Mouse (Mus musculus) mouse embryonic stem cell (cell line): ENCODE results near the gene Ctsll3.

ENCODE experiments used
- in situ Hi-C, 2 experiments: fragments of 300-500 bp; cut with MboI; formaldehyde crosslinking; loops; 1 replicate in 1 of 2; 3 replicates in 1 of 2; pipeline ENCODE4 v1.14.3; 2019 to 2020; ENCODE audit warnings: low sequenced_read_pairs in 2 of 2, low pct_unique_long_range_greater_than_20kb in 1 of 2, mixed read lengths in 1 of 2; ENCODE audit not compliant: unreplicated experiment in 1 of 2

Ctsll3 gene

DNA sequence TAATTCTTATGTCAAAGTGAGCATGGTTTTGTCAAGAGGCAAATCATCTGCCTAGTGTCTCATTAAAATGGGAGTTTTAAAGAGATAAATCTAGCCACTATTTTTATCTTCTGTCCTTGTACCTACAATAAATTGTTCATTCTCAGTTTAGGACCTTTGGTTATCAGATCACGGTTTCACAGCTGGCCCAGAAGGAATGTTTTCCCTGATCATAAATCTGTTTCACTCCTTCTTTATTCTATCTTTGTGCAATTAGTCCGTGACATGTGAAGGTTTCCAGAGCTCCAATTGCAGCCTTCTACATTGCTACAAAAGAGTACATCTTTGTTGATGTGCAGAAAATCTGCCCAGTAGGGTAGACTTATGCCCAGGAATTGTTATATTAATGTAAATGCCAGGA lies 47.4 kb downstream of the Ctsll3 start:
- in situ Hi-C loops = no loop called here

DNA sequence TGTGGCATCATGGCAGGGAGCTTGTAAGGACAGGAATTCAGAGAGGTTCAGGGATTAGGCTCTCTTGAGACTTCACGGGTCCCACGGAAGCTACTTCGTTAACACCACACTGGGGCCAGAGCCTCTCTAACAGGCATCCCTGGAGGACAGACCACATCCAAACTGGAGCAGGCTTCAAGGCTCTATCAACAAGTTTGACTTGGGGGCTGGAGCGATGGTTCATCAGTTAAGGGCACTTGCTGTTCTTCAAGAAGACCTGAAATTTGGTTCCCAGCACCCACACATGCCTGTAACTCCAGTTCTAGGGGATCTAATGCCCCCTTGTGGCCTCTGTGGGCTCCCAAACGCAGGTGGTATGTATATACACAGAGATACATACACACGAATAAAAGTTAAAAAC lies 49.4 kb downstream of the Ctsll3 start:
- in situ Hi-C loops = no loop called here

DNA sequence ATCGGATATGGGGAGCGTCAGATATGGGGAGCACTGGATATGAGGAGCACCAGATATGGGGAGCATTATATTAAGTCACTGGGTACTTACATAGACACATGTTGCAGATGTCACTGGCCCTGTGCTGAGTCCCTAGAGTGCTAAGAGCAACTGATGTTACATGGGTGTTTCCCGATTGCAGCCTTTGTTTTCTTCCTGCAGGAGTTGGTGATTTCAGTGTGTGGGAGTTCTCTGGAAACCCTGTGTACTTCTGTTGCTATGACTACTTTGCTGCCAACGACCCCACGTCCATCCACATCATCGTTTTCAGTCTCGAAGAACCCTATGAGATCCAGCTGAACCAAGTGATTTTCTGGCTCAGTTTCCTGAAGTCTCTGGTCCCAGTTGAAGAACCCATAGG lies 51.7 kb downstream of the Ctsll3 start:
- in situ Hi-C loops = no loop called here

DNA sequence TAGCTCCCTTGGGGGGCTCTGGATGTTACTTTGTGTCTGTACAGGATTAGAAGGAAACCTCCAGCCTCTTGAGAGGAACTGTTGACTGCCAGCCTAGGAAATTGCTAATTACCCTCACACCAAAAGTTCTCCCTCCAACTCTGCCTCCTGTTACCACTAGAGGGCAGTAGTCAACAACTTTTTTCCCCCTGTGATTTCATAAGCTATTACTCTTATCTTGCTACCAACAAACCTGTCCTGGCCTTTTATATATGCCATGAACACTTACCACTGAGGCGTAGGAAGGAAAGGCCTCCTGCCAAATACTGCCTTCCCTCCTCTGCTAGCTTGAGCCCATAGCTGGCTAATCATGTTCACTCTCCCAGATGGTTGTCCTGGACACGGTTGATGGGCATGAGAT lies 54.1 kb downstream of the Ctsll3 start:
- in situ Hi-C loops = loop anchor here (5.0 to 10.0 kb wide), 2 partner anchors 144 to 266 kb away; partner anchors contain the start of gene Dapk1 (in 1 of the 2)
